Mouse (Mus musculus) lung, postnatal 0 days (tissue): ENCODE data around the gene Gm28374. TPM values are rescaled to one million over a fixed set of nuclear protein-coding genes. Genes with fewer than 3 reads are reported as not detected.

ENCODE experiments used
- ATAC-seq: fragments of 200-750 bp; cut with Nextera tagmentation; 2 replicates; pipeline ENCODE4 v1.8.0; 2017; ENCODE audit warnings: moderate library complexity
- DNase-seq: peaks from one replicate; pipeline ENCODE4 v3.0.0-alpha.2; 2016; ENCODE audit warnings: low spot score
- H3K27ac ChIP-seq: fragments of 300-500 bp; sonication (generic); 2 replicates; pipeline ENCODE4 v1.5.1; 2014; ENCODE audit warnings: antibody characterized with exemption, mild to moderate bottlenecking, low read length, mixed read lengths
- H3K27me3 ChIP-seq: fragments of 300-500 bp; sonication (generic); replicated peaks from 2 replicates; pipeline ENCODE4 v1.6.1; 2014; ENCODE audit warnings: low read length, mixed read lengths; ENCODE audit not compliant: insufficient read depth
- H3K36me3 ChIP-seq: fragments of 300-500 bp; sonication (generic); 2 replicates; pipeline ENCODE4 v1.6.1; 2014; ENCODE audit warnings: low read length, mixed read lengths; ENCODE audit not compliant: insufficient read depth
- H3K4me1 ChIP-seq: fragments of 300-500 bp; sonication (generic); 2 replicates; pipeline ENCODE4 v1.6.1; 2014; ENCODE audit warnings: antibody characterized with exemption, low read depth, low read length, mixed read lengths; ENCODE audit not compliant: insufficient read depth
- H3K4me2 ChIP-seq: fragments of 300-500 bp; sonication (generic); replicated peaks from 2 replicates; pipeline ENCODE4 v1.6.1; 2014; ENCODE audit warnings: low read depth, mild to moderate bottlenecking, low read length, moderate library complexity, mixed read lengths
- H3K4me3 ChIP-seq: fragments of 300-500 bp; sonication (generic); 2 replicates; pipeline ENCODE4 v1.5.1; 2014; ENCODE audit warnings: low read depth, low read length
- H3K9ac ChIP-seq: fragments of 300-500 bp; sonication (generic); replicated peaks from 2 replicates; pipeline ENCODE4 v1.6.1; 2014; ENCODE audit warnings: low read depth, mild to moderate bottlenecking
- H3K9me3 ChIP-seq: fragments of 300-500 bp; sonication (generic); 2 replicates; pipeline ENCODE4 v1.6.1; 2016; ENCODE audit warnings: low read length, mixed read lengths
- CTCF ChIP-seq: IDR thresholded peaks from 2 replicates; pipeline ENCODE4 v1.5.1; 2016; ENCODE audit warnings: antibody characterized with exemption, mild to moderate bottlenecking
- EP300 ChIP-seq: IDR thresholded peaks from 2 replicates; pipeline ENCODE4 v1.6.1; 2016; ENCODE audit warnings: antibody characterized with exemption, mild to moderate bottlenecking, control low read depth
- WGBS: fragments of 180-500 bp; shearing (Covaris S2); extraction: QIAGEN DNeasy Blood & Tissue Kit; methylation state at CpG from one replicate; pipeline ENCODE4 v1.1.7; 2014; 5-methylcytosine and 5-hydroxymethylcytosine counted together
- microRNA-seq: library from miRNA; unstranded; fragments of <30 nt; microRNA quantifications from one replicate; pipeline ENCODE4, GENCODE M21; 2016
- polyA plus RNA-seq: library from polyadenylated mRNA; unstranded; fragments of >200 nt; fragmentation: Nextera tagmentation; extraction: Ambion mirVana; gene quantifications from 2 replicates; pipeline ENCODE4 v1.2.1, GENCODE M21; 2015

Gm28374 gene
- polyA plus RNA-seq, 1 experiment from 2014 or later, result 0.35 TPM

- Histone ChIP-seq H3K4me3 (no peak overlapping the region), H3K9me3 (no peaks in the 10 kb centered on the region), H3K36me3 (no peaks in the 10 kb centered on the region), H3K27ac (no peak overlapping the region), H3K27me3 (no peaks in the 10 kb centered on the region), H3K9ac (no peak overlapping the region), H3K4me1 (no peaks in the 10 kb centered on the region), H3K4me2 (no peak overlapping the region)
- no peak for TF ChIP-seq CTCF
- no peak for TF ChIP-seq EP300
- WGBS, result 67% methylated on average over 14 of the region's 14 CpGs
- DNase-seq (no peak), ATAC-seq (no peak)
Observed at GRCm38 (mm10) chr19:6030520-6031280, 51.4 kb downstream of the Gm28374 start.

DNA sequence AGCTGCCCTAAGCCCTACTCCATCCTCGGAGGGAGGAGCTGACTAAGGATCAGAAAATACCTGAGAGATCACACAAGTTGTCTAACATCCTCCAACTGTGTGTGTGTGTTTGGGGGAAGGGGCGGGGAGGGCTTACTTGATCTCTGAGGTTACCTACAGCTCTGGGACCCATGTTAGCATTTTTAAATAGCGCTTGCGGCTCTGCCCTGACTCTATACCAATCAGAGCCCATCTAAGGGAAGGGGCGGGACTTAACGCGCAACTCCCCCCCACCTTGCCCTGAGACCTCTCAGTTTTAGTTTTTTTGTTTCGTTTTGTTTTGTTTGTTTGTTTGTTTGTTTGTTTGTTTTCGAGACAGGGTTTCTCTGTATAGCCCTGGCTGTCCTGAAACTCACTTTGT, 52.6 kb downstream of the Gm28374 start:
- H3K4me1 ChIP-seq, result no peaks in the 10 kb centered on the region
- DNase-seq (no peak), ATAC-seq (no peak)
- H3K9ac ChIP-seq, result no peak overlapping the region
- no peaks in the 10 kb centered on the region for H3K9me3 ChIP-seq
- H3K4me3 ChIP-seq, result no peak overlapping the region
- WGBS, result 71% methylated on average over 9 of the region's 9 CpGs
- no peak overlapping the region for H3K27ac ChIP-seq
- no peak for TF ChIP-seq EP300
- no peak overlapping the region for H3K4me2 ChIP-seq
- no peaks in the 10 kb centered on the region for H3K27me3 ChIP-seq
- no peaks in the 10 kb centered on the region for H3K36me3 ChIP-seq

DNA sequence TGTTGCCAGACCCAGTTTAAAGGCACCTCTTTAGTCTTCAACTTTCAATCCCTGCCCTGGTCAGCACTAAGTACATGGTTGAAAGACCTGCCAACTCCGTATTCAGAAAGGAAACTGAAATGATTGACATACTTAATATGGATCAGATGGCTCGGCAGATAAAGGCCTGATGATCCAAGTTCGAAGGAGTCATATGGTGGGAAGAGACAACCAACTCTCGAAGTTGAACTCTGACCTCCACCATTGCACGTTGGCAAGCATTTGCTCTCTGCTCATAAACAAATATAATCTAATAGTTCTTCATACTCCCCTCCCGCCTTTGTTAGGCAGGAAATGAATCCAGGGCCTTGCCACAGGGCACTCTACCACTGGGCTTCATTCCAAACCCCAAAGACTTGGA, 53.1 kb downstream of the Gm28374 start:
- ATAC-seq (no peak), DNase-seq (no peak)
- 48% methylated on average over 6 of the region's 6 CpGs for WGBS

More for the DNA sequence above, 53.1 kb downstream of the Gm28374 start:
- H3K4me1 ChIP-seq, result no peaks in the 10 kb centered on the region
- H3K9ac ChIP-seq, result no peak overlapping the region
- no peak overlapping the region for H3K4me3 ChIP-seq
- TF ChIP-seq EP300, result no peak
- H3K4me2 ChIP-seq, result no peak overlapping the region
- H3K36me3 ChIP-seq, result no peaks in the 10 kb centered on the region
- H3K27ac ChIP-seq, result no peak overlapping the region
- no peaks in the 10 kb centered on the region for H3K9me3 ChIP-seq
- no peaks in the 10 kb centered on the region for H3K27me3 ChIP-seq

Small RNAs within 50 kb of the gene (microRNA-seq; reads per million reads assigned to microRNA genes)
- 1.5 reads per million for gene Mir6988

Other genes with a start within 250 kb of the Gm28374 start
- gene Frmd8, start 207.0 kb downstream of the Gm28374 start, polyA plus RNA-seq, result 33.9 and 35.1 TPM in 2 replicates
- gene Slc25a45, start 204.4 kb downstream of the Gm28374 start, polyA plus RNA-seq, result 8.4 and 10.2 TPM in 2 replicates
- 1.3 and 1.5 TPM in 2 replicates for gene Tigd3, start 188.1 kb downstream of the Gm28374 start, polyA plus RNA-seq
- gene Dpf2, start 169.2 kb downstream of the Gm28374 start, polyA plus RNA-seq, result 77.7 and 78.0 TPM in 2 replicates
- gene Cdc42ep2, start 157.4 kb downstream of the Gm28374 start, polyA plus RNA-seq, result 21.3 and 23.2 TPM in 2 replicates
- 16.6 and 20.7 TPM in 2 replicates for gene Pola2, start 118.1 kb downstream of the Gm28374 start, polyA plus RNA-seq
- gene Slc22a20, start 96.1 kb downstream of the Gm28374 start, polyA plus RNA-seq, result not detected in 2 replicates
- gene Capn1, start 66.4 kb downstream of the Gm28374 start, polyA plus RNA-seq, result 11.9 and 14.3 TPM in 2 replicates
- gene Syvn1, start 35.7 kb downstream of the Gm28374 start, polyA plus RNA-seq, result 16.3 and 18.7 TPM in 2 replicates
- gene Mrpl49, start 24.5 kb downstream of the Gm28374 start, polyA plus RNA-seq, result 36.7 and 37.6 TPM in 2 replicates
- gene Fau, start 24.4 kb downstream of the Gm28374 start, polyA plus RNA-seq, result 784 and 827 TPM in 2 replicates
- 31.2 and 33.9 TPM in 2 replicates for gene Znhit2, start 21.1 kb downstream of the Gm28374 start, polyA plus RNA-seq
- 8.1 and 9.5 TPM in 2 replicates for gene Tm7sf2, start 13.9 kb downstream of the Gm28374 start, polyA plus RNA-seq
- gene Vps51, start 5.0 kb downstream of the Gm28374 start, polyA plus RNA-seq, result 48.7 and 52.7 TPM in 2 replicates
- not detected in 2 replicates for gene Tmem262, start 2.2 kb downstream of the Gm28374 start, polyA plus RNA-seq
- gene Zfpl1, start 2.7 kb upstream of the Gm28374 start, polyA plus RNA-seq, result 53.5 and 57.8 TPM in 2 replicates
- gene Cdca5, start 2.7 kb upstream of the Gm28374 start, polyA plus RNA-seq, result 2.8 TPM in 2 replicates
- not detected in 2 replicates for gene AC131692.1, start 12.2 kb upstream of the Gm28374 start, polyA plus RNA-seq
- 0.14 TPM in 1 of 2 replicates, not detected in the other for gene Naaladl1, start 23.5 kb upstream of the Gm28374 start, polyA plus RNA-seq
- gene Sac3d1, start 36.4 kb upstream of the Gm28374 start, polyA plus RNA-seq, result 22.3 and 24.5 TPM in 2 replicates
- 29.7 and 30.8 TPM in 2 replicates for gene Snx15, start 46.0 kb upstream of the Gm28374 start, polyA plus RNA-seq
- 0.93 and 1.0 TPM in 2 replicates for gene Batf2, start 58.7 kb upstream of the Gm28374 start, polyA plus RNA-seq
- gene Arl2, start 59.3 kb upstream of the Gm28374 start, polyA plus RNA-seq, result 64.5 and 64.6 TPM in 2 replicates
- gene Majin, start 102.1 kb upstream of the Gm28374 start, polyA plus RNA-seq, result 0.10 TPM in 1 of 2 replicates, not detected in the other
- 0.49 and 0.55 TPM in 2 replicates for gene Gpha2, start 144.1 kb upstream of the Gm28374 start, polyA plus RNA-seq
- gene Ppp2r5b, start 153.6 kb upstream of the Gm28374 start, polyA plus RNA-seq, result 20.2 and 21.6 TPM in 2 replicates
- 5.1 and 5.9 TPM in 2 replicates for gene Atg2a, start 159.4 kb upstream of the Gm28374 start, polyA plus RNA-seq
- gene Ehd1, start 194.5 kb upstream of the Gm28374 start, polyA plus RNA-seq, result 115 and 119 TPM in 2 replicates
- 2.8 and 3.2 TPM in 2 replicates for gene Cdc42bpg, start 224.2 kb upstream of the Gm28374 start, polyA plus RNA-seq